Mouse (Mus musculus) brain, embryonic 14.5 days (tissue): ENCODE results near the gene Fam13a.

ENCODE experiments used
- CTCF ChIP-seq: fragments of 200-500 bp; IDR thresholded peaks from 2 replicates; pipeline ENCODE4 v1.5.1; 2012; ENCODE audit warnings: inconsistent platforms, mild to moderate bottlenecking, moderate library complexity, borderline replicate concordance; ENCODE audit not compliant: insufficient read depth, insufficient read length; ENCODE audit errors: extremely low read depth
- POLR2A ChIP-seq: fragments of 200-500 bp; IDR thresholded peaks from 2 replicates; pipeline ENCODE4 v1.6.1; 2012; ENCODE audit warnings: mild to moderate bottlenecking, inconsistent platforms, borderline replicate concordance; ENCODE audit not compliant: poor library complexity, insufficient read depth, insufficient read length, severe bottlenecking; ENCODE audit errors: extremely low read depth

GRCm38 (mm10) chr6:58974428-58974827 lies 49.9 kb downstream of the Fam13a start:
- TF ChIP-seq CTCF: no peak
- TF ChIP-seq POLR2A: no peak
